Mouse (Mus musculus) brain, embryonic 14.5 days (tissue): ENCODE measurements around the gene Ccdc28b.

Source experiments
- CTCF ChIP-seq: fragments of 200-500 bp; IDR thresholded peaks from 2 replicates; pipeline ENCODE4 v1.5.1; 2012; ENCODE audit warnings: inconsistent platforms, mild to moderate bottlenecking, moderate library complexity, borderline replicate concordance; ENCODE audit not compliant: insufficient read depth, insufficient read length; ENCODE audit errors: extremely low read depth
- POLR2A ChIP-seq: fragments of 200-500 bp; IDR thresholded peaks from 2 replicates; pipeline ENCODE4 v1.6.1; 2012; ENCODE audit warnings: mild to moderate bottlenecking, inconsistent platforms, borderline replicate concordance; ENCODE audit not compliant: poor library complexity, insufficient read depth, insufficient read length, severe bottlenecking; ENCODE audit errors: extremely low read depth

DNA sequence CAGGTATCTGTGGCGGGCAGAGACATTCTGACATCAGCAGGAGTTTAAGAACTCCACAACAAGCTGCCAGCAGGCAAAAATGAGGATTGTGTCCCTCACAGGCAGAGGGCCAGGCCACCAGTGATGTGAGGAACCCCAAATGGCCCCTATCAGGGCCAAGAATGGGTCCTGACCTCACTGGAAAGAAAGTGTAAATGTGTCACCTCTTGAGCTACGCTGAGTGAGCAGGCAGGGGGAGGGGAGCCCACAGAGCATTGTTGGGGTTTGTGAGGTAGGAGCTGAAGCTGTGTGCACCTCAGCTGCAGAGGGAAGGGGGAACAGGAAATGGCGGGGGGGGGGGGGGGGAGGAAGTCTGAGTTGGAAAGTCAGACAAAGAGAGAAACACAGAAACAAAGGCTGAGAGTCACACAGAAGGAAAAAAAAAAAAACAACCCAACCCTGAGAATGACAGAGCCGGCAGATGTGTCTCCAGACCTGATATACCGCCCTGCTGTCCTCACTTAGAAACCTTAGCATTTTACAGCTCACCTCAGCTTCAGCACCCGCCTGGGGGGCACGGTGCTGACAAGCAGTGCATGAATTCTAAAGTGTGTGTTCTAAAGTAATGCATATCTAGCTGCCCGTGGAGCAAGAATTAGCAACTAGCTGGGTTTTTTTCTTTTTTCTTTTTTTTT lies 48.4 kb downstream of the Ccdc28b start:
- TF ChIP-seq CTCF, result no peak
- no peak for TF ChIP-seq POLR2A
